Mouse (Mus musculus) activated CD4-positive, CD25-positive, alpha-beta regulatory T cell, adult 4 months (primary cell): ENCODE results near the gene Ptpn13. TPM values are rescaled to one million over a fixed set of nuclear protein-coding genes. Genes with fewer than 3 reads are reported as not detected.

Experiments
- ATAC-seq: one replicate; pipeline ENCODE4 v1.8.0; 2017
- polyA plus RNA-seq, 2 experiments: library from polyadenylated mRNA; unstranded; fragments of 100-300 nt; shearing (Covaris generic); gene quantifications; one replicate each; pipeline ENCODE4 v1.2.1; 2017

Ptpn13 gene
- polyA plus RNA-seq, 2 experiments from 2014 or later = 19.6 to 20.3 TPM

DNA sequence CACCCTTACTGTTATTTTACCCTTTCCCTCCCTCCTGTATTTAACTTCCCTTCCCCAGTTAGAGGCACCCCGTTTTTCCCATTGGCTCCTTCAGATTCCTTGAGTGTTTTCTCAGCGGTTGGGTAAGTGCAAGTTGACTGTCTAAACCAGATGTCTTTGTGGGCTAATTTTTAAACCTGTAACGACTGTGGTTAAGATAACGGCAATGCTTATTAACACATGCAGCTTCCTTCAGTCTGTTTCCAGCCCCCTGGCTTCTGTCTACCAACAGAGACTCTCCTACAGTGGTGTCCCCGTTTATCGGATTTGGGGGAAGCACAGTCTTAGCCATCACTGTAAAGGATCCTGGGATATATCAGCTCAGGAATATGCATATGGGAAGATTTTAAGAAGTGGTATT, 35.9 kb downstream of the Ptpn13 start:
- ATAC-seq = no peak

GRCm38 (mm10) chr5:103463661-103464219, 38.7 kb downstream of the Ptpn13 start:
- no peak for ATAC-seq

GRCm38 (mm10) chr5:103464329-103464728, 39.3 kb downstream of the Ptpn13 start:
- no peak for ATAC-seq

GRCm38 (mm10) chr5:103464771-103465170, 39.8 kb downstream of the Ptpn13 start:
- no peak for ATAC-seq

- peak; percentile 96 for ATAC-seq
These were observed 47.7 kb downstream of the Ptpn13 start for GRCm38 (mm10) chr5:103472670-103473069.

DNA sequence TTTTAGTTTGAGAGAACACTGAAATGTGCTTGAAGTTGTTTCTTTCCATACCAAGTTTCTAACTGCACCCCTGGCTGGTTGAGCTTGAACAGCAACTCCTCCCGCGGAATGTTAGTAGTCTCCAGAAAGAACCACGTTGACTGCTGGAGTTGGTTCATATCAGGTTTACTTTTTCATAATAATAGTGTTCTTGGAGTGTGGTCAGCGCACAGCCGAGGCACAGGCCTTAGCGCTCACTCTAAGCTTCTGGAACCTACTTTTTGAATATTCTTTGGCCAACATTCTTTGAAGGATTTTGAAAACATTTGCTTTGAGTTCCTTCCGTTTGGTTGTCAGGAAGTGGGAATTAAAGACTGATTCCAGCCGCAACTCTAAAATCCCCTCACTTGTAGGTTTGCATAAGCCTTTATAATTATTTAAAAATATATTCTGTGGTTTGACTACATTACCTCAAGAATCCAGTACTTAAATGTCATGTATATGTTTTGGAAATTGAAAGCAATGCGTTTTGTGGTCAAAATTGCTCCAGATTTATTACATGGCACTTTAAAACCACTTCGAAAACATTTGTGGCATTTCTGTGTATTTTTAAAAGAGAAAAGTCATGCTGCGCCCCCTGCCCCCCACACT, 48.6 kb downstream of the Ptpn13 start:
- ATAC-seq = no peak

- ATAC-seq = no peak
These were observed 49.3 kb downstream of the Ptpn13 start for GRCm38 (mm10) chr5:103474259-103474658.

DNA sequence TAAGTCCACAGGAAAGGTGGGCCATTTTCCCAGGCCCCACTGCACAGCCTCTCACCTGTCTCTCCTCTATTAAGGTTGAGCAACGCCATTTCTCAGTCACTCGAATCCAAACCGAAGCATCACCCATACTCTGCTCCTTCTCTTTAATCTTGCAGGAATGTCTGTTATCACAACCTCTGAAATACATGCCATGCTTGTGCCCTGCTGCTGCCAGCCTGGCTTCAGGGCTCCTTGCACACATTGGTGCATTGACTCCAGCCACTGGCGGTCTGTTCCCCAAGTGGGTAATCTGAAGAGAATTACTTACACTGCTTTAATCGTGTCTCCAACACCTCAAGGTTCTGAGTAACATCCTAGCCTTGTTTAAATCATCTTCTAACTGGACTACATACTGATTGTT, 50.5 kb downstream of the Ptpn13 start:
- no peak for ATAC-seq

DNA sequence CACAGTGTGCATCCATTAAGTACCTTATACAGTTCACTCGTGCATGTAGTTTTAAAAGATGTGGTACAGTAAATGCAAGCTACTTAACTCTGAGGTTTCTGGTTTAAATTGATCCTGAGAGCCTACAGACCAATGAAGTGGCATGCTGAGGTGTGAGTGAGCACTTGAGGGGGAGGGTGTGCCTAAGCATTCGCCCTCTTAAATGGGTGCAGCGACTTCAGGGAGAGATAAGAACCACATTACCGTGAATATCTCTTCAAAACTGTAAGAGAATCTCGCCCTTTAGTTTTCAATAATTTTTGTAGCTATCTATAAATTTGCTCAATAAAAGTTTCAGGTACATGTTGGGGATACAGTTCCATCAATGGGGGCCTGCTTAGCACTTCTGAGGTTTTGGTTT, 54.5 kb downstream of the Ptpn13 start:
- no peak for ATAC-seq

- ATAC-seq = no peak
These were observed 56.2 kb downstream of the Ptpn13 start for GRCm38 (mm10) chr5:103481222-103481621.

- ATAC-seq = no peak
These were observed 62.0 kb downstream of the Ptpn13 start for GRCm38 (mm10) chr5:103487001-103487400.

GRCm38 (mm10) chr5:103490964-103491363, 66.0 kb downstream of the Ptpn13 start:
- no peak for ATAC-seq

- no peak for ATAC-seq
These were observed 66.8 kb downstream of the Ptpn13 start for GRCm38 (mm10) chr5:103491788-103492187.

DNA sequence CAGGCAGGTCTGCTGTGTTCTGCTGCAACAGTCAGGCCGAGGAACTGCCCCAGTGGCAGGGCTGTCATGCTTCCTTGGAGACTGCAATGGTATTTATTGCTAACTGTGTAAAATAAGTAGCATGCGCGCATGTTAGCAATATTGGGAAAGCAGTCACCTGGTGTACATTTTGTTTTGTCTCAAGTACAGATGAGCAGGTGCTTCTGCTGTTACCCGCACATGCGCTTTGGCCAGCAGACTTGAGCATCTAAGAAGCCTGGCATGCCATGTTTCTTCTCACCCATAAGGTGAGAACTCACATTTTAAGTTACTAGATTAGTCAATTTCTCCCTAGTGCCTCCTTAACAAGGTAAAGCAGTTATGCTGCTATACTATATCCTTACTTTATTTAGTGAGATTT, 72.1 kb downstream of the Ptpn13 start:
- no peak for ATAC-seq

DNA sequence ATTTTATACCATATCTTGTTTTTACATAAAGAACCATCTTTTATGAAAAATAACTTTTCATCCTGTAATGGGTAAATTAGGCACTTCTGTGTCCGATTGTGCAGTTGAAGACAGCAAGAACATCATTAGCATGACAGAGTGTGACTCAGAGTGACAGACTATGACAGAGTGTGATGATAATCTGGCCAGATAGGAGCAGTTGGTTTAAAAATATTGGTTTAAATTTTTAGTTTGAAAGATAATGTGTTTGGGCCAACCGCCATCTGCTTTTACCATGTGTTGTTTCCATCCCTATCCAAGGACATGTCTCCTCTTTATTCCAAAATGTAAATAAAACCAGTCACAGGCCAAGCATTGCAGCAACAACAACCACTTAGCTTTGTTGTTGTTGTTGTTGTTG, 72.5 kb downstream of the Ptpn13 start:
- ATAC-seq = no peak

- ATAC-seq = no peak
These were observed 74.3 kb downstream of the Ptpn13 start for GRCm38 (mm10) chr5:103499305-103499704.

DNA sequence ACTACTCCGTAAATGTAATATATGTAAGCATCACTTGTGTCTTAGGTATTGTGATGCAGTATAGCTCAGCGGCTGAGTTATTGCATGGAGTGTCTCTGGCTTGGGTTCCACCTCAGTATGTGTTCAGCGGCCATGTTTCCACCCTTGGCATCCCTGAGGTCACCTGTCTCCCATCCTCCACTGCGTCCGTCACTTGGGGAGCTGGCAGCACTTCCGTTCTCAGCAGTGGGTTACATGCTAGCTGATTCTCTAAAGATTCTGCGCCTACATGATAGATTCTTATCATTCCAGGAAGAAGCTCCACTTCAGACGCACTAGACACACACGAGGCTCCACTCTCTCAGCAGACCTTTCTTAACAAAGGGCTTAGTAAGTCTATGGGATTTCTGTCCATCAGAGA, 76.1 kb downstream of the Ptpn13 start:
- ATAC-seq = peak; percentile 95

DNA sequence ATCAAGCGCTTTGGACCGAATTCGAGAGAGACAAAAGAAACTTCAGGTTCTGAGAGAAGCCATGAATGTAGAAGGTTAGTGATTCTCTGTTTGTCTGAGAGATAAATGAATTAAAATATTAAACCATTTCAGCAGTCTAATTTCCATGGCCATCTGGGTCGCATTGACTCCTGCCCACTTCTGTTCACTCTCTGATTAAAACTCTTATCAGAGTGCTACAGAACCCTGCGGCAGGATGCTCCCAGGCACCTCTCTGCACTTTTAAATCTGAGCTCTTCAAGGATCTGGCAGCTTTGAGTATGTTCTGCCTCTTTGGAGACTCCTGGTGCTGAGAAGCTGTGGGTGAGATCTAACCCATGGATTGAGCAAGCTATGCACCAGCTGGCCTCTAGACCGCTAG, 76.8 kb downstream of the Ptpn13 start:
- ATAC-seq = no peak

- no peak for ATAC-seq
These were observed 88.2 kb downstream of the Ptpn13 start for GRCm38 (mm10) chr5:103513162-103513561.

GRCm38 (mm10) chr5:103514441-103514840, 89.4 kb downstream of the Ptpn13 start:
- ATAC-seq = no peak

- no peak for ATAC-seq
These were observed 90.9 kb downstream of the Ptpn13 start for GRCm38 (mm10) chr5:103515876-103516275.

GRCm38 (mm10) chr5:103516555-103516954, 91.6 kb downstream of the Ptpn13 start:
- peak; percentile 22 for ATAC-seq

- no peak for ATAC-seq
These were observed 92.6 kb downstream of the Ptpn13 start for GRCm38 (mm10) chr5:103517641-103518040.

DNA sequence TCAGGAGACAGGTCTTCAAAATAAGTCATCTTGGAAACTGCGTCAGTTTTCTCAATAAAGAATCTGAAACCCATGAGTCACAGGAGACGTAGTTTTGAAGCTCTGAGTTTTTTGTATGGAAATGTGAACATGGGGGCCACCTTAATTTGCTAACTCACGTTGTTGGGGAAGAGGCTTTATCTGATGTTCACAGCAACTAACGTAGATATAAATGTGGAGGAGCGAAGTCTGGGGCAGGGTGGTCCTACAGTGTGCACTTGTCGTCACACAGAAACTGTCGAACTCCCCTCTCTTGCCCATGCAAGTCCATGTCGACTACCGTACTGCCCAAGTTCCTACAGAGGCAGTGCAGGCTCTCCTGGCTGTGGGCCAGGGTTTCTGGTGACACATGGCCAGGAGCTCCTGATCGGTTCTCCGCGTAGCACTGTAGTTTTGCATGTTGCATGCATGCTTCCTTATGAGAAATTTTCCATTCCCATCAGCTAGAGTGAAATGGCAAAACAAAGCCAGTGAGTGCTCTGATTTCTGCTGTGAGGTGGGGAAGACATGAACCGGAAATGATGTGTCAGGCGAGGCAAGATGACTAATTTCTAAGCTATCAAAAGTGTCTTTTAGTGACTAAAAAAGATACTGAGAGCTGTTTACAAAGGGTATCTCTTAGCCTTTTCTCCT, 93.9 kb downstream of the Ptpn13 start:
- ATAC-seq = peak; percentile 81
